Mouse (Mus musculus): ENCODE data around the gene Plekhs1. TPM values are rescaled to one million over a fixed set of nuclear protein-coding genes. Genes with fewer than 3 reads are reported as not detected.
A peak's percentile ranks its signal among the peaks of the same experiment; 100 is the strongest.

Plekhs1 gene
- polyA plus RNA-seq, 1 experiment, result not detected

- Histone ChIP-seq H3K4me1 (ENCODE audit: control insufficient read depth, insufficient read depth, low read length) (peaks cover 2% of the 10 kb centered on the region; the same call in 1 of the 2 replicates), H3K27ac (ENCODE audit: control insufficient read depth, insufficient read depth, low read depth, low read length, poor library complexity) (no peak overlapping the region), H3K4me3 (replicated peaks; ENCODE audit: control insufficient read depth, low read depth, low read length) (no peak overlapping the region)
- WGBS, result 60% methylated on average over 5 of the region's 5 CpGs
- no peak for TF ChIP-seq CTCF (IDR thresholded peaks at IDR 0.05; ENCODE audit: control insufficient read depth, insufficient read depth, low read length)
These were observed 10.5 kb upstream of the Plekhs1 start for GRCm38 (mm10) chr19:56450892-56451291.

- no peak overlapping the region for H3K4me3 ChIP-seq (replicated peaks; ENCODE audit: control insufficient read depth, low read depth, low read length)
- peaks cover 6% of the 10 kb centered on the region; the same call in 1 of the 2 replicates for H3K4me1 ChIP-seq (ENCODE audit: control insufficient read depth, insufficient read depth, low read length)
- H3K27ac ChIP-seq (ENCODE audit: control insufficient read depth, insufficient read depth, low read depth, low read length, poor library complexity), result no peak overlapping the region
- WGBS, result 79% methylated on average over 4 of the region's 4 CpGs
- no peak for TF ChIP-seq POLR2A (IDR thresholded peaks at IDR 0.05; ENCODE audit: borderline replicate concordance, control insufficient read depth, low read depth, low read length)
- no peak for TF ChIP-seq CTCF (IDR thresholded peaks at IDR 0.05; ENCODE audit: control insufficient read depth, insufficient read depth, low read length)
These were observed 9.6 kb upstream of the Plekhs1 start for GRCm38 (mm10) chr19:56451867-56452266.

- H3K4me1 ChIP-seq (ENCODE audit: control insufficient read depth, insufficient read depth, low read length), result peaks cover 6% of the 10 kb centered on the region; the same call in 1 of the 2 replicates
- no peak overlapping the region for H3K27ac ChIP-seq (ENCODE audit: control insufficient read depth, insufficient read depth, low read depth, low read length, poor library complexity)
- H3K4me3 ChIP-seq (replicated peaks; ENCODE audit: control insufficient read depth, low read depth, low read length), result no peak overlapping the region
- TF ChIP-seq POLR2A (IDR thresholded peaks at IDR 0.05; ENCODE audit: borderline replicate concordance, control insufficient read depth, low read depth, low read length) (no peak), CTCF (IDR thresholded peaks at IDR 0.05; ENCODE audit: control insufficient read depth, insufficient read depth, low read length) (no peak)
- 86% methylated on average over 2 of the region's 2 CpGs for WGBS
These were observed 9.0 kb upstream of the Plekhs1 start for GRCm38 (mm10) chr19:56452421-56452820.

- Histone ChIP-seq H3K4me3 (replicated peaks; ENCODE audit: control insufficient read depth, low read depth, low read length) (peak overlapping the region; percentile 10), H3K4me1 (ENCODE audit: control insufficient read depth, insufficient read depth, low read length) (peaks cover 6% of the 10 kb centered on the region; the same call in 1 of the 2 replicates), H3K27ac (ENCODE audit: control insufficient read depth, insufficient read depth, low read depth, low read length, poor library complexity) (peak overlapping the region; percentile 86)
- TF ChIP-seq CTCF (IDR thresholded peaks at IDR 0.05; ENCODE audit: control insufficient read depth, insufficient read depth, low read length), result no peak
- 39% methylated on average over 4 of the region's 4 CpGs for WGBS
These were observed 6.6 kb upstream of the Plekhs1 start for GRCm38 (mm10) chr19:56454862-56455261.

- WGBS, result 5% methylated on average over 2 of the region's 2 CpGs
- Histone ChIP-seq H3K27ac (ENCODE audit: control insufficient read depth, insufficient read depth, low read depth, low read length, poor library complexity) (peak overlapping the region; percentile 30; the same call in 1 of the 2 replicates), H3K4me1 (ENCODE audit: control insufficient read depth, insufficient read depth, low read length) (peaks cover 6% of the 10 kb centered on the region; the same call in 1 of the 2 replicates), H3K4me3 (replicated peaks; ENCODE audit: control insufficient read depth, low read depth, low read length) (no peak overlapping the region)
- TF ChIP-seq POLR2A (IDR thresholded peaks at IDR 0.05; ENCODE audit: borderline replicate concordance, control insufficient read depth, low read depth, low read length) (no peak), CTCF (IDR thresholded peaks at IDR 0.05; ENCODE audit: control insufficient read depth, insufficient read depth, low read length) (no peak)
These were observed 6.1 kb upstream of the Plekhs1 start for GRCm38 (mm10) chr19:56455369-56455768.

GRCm38 (mm10) chr19:56457569-56457968 lies 3.9 kb upstream of the Plekhs1 start:
- Histone ChIP-seq H3K4me1 (ENCODE audit: control insufficient read depth, insufficient read depth, low read length) (peaks cover 6% of the 10 kb centered on the region; the same call in 1 of the 2 replicates), H3K27ac (ENCODE audit: control insufficient read depth, insufficient read depth, low read depth, low read length, poor library complexity) (no peak overlapping the region; the same call in 1 of the 2 replicates), H3K4me3 (replicated peaks; ENCODE audit: control insufficient read depth, low read depth, low read length) (no peak overlapping the region)
- WGBS, result 69% methylated on average over 4 of the region's 4 CpGs
- TF ChIP-seq POLR2A (IDR thresholded peaks at IDR 0.05; ENCODE audit: borderline replicate concordance, control insufficient read depth, low read depth, low read length) (no peak), CTCF (IDR thresholded peaks at IDR 0.05; ENCODE audit: control insufficient read depth, insufficient read depth, low read length) (no peak)

GRCm38 (mm10) chr19:56459154-56460050 lies 2.0 kb upstream of the Plekhs1 start:
- Histone ChIP-seq H3K27ac (ENCODE audit: control insufficient read depth, insufficient read depth, low read depth, low read length, poor library complexity) (no peak overlapping the region), H3K4me3 (replicated peaks; ENCODE audit: control insufficient read depth, low read depth, low read length) (no peak overlapping the region), H3K4me1 (ENCODE audit: control insufficient read depth, insufficient read depth, low read length) (peaks cover 6% of the 10 kb centered on the region; the same call in 1 of the 2 replicates)
- 67% methylated on average over 10 of the region's 10 CpGs for WGBS
- TF ChIP-seq CTCF (IDR thresholded peaks at IDR 0.05; ENCODE audit: control insufficient read depth, insufficient read depth, low read length), result no peak
- TF ChIP-seq POLR2A (IDR thresholded peaks at IDR 0.05; ENCODE audit: borderline replicate concordance, control insufficient read depth, low read depth, low read length), result no peak

GRCm38 (mm10) chr19:56460241-56460640 lies 1.2 kb upstream of the Plekhs1 start:
- H3K27ac ChIP-seq (ENCODE audit: control insufficient read depth, insufficient read depth, low read depth, low read length, poor library complexity), result no peak overlapping the region
- H3K4me1 ChIP-seq (ENCODE audit: control insufficient read depth, insufficient read depth, low read length), result peaks cover 6% of the 10 kb centered on the region; the same call in 1 of the 2 replicates
- 80% methylated on average over 2 of the region's 2 CpGs for WGBS
- TF ChIP-seq CTCF (IDR thresholded peaks at IDR 0.05; ENCODE audit: control insufficient read depth, insufficient read depth, low read length) (no peak), POLR2A (IDR thresholded peaks at IDR 0.05; ENCODE audit: borderline replicate concordance, control insufficient read depth, low read depth, low read length) (no peak)
- H3K4me3 ChIP-seq (replicated peaks; ENCODE audit: control insufficient read depth, low read depth, low read length), result no peak overlapping the region
